Mouse (Mus musculus): Measurements from ENCODE around the gene Zfp961.
"Not testable (repeated sequence)": the region's sequence is repeated elsewhere in the genome, so short reads cannot be mapped to it uniquely, and the experiment has no call there.

Gene Zfp961

GRCm38 (mm10) chr8:71961796-71962195 lies 11.0 kb downstream of the Zfp961 start:
- DNase-seq (ENCODE audit: low spot score in 2 of 2): no peak

- no peak for DNase-seq (ENCODE audit: low spot score in 2 of 2)
These were observed 13.2 kb downstream of the Zfp961 start for GRCm38 (mm10) chr8:71964051-71964450.

GRCm38 (mm10) chr8:71965166-71965565 lies 14.3 kb downstream of the Zfp961 start:
- no peak for DNase-seq (ENCODE audit: low spot score in 2 of 2)

GRCm38 (mm10) chr8:71966411-71966810 lies 15.6 kb downstream of the Zfp961 start:
- no peak for DNase-seq (ENCODE audit: low spot score in 2 of 2)

GRCm38 (mm10) chr8:71967261-71967660 lies 16.4 kb downstream of the Zfp961 start:
- DNase-seq (ENCODE audit: low spot score in 2 of 2): no peak

GRCm38 (mm10) chr8:71968100-71968499 lies 17.3 kb downstream of the Zfp961 start:
- no peak for DNase-seq (ENCODE audit: low spot score in 2 of 2)

GRCm38 (mm10) chr8:71968636-71969035 lies 17.8 kb downstream of the Zfp961 start:
- DNase-seq (ENCODE audit: low spot score in 2 of 2): no peak

- no peak for DNase-seq (ENCODE audit: low spot score in 2 of 2)
These were observed 21.1 kb downstream of the Zfp961 start for GRCm38 (mm10) chr8:71971945-71972344.

- no peak for DNase-seq (ENCODE audit: low spot score in 2 of 2)
These were observed 23.4 kb downstream of the Zfp961 start for GRCm38 (mm10) chr8:71974211-71974610.

- no peak for DNase-seq (ENCODE audit: low spot score in 2 of 2)
These were observed 30.2 kb downstream of the Zfp961 start for GRCm38 (mm10) chr8:71981032-71981431.

GRCm38 (mm10) chr8:71981456-71981855 lies 30.6 kb downstream of the Zfp961 start:
- no peak for DNase-seq (ENCODE audit: low spot score in 2 of 2)

GRCm38 (mm10) chr8:71984601-71985000 lies 33.8 kb downstream of the Zfp961 start:
- DNase-seq (ENCODE audit: low spot score in 2 of 2): no peak

- DNase-seq (ENCODE audit: low spot score in 2 of 2): peak; percentile 47 to 70
These were observed 37.5 kb downstream of the Zfp961 start for GRCm38 (mm10) chr8:71988110-71988866.

- no peak for DNase-seq (ENCODE audit: low spot score in 2 of 2)
These were observed 38.2 kb downstream of the Zfp961 start for GRCm38 (mm10) chr8:71988867-71989599.

GRCm38 (mm10) chr8:71999434-71999833 lies 48.6 kb downstream of the Zfp961 start:
- DNase-seq (ENCODE audit: low spot score in 2 of 2): no peak

GRCm38 (mm10) chr8:72000223-72000622 lies 49.4 kb downstream of the Zfp961 start:
- DNase-seq (ENCODE audit: low spot score in 2 of 2): no peak

- DNase-seq (ENCODE audit: low spot score in 2 of 2): no peak
These were observed 52.1 kb downstream of the Zfp961 start for GRCm38 (mm10) chr8:72002942-72003341.

GRCm38 (mm10) chr8:72005912-72006311 lies 55.1 kb downstream of the Zfp961 start:
- no peak for DNase-seq (ENCODE audit: low spot score in 2 of 2)

GRCm38 (mm10) chr8:72006763-72007162 lies 55.9 kb downstream of the Zfp961 start:
- DNase-seq (ENCODE audit: low spot score in 2 of 2): no peak

GRCm38 (mm10) chr8:72008134-72008641 lies 57.4 kb downstream of the Zfp961 start:
- DNase-seq (ENCODE audit: low spot score in 2 of 2): no peak

- no peak for DNase-seq (ENCODE audit: low spot score in 2 of 2)
These were observed 58.6 kb downstream of the Zfp961 start, which contains the start of gene Cyp4f18 for GRCm38 (mm10) chr8:72009473-72009872. Gene Cyp4f18, minus strand, starts transcription at chr8:72009626.

GRCm38 (mm10) chr8:72013506-72014228 lies 62.8 kb downstream of the Zfp961 start:
- DNase-seq (ENCODE audit: low spot score in 2 of 2): not testable (repeated sequence)
